10 mouse cellular contexts compared by ENCODE assay signal in genomic region chr14:71530421-71530820, GRCm38 (mm10).
DNase-seq lines count a peak whose midpoint lies in the region; ATAC-seq and TF ChIP-seq lines count a peak whose summit lies in the region.
"Had no signal": no experiment of that assay in that cellular context is flagged by ENCODE, and none has a peak within 500 bp of the region (broad histone marks: within the 10 kb centered on the region; RNA-seq: fewer than 3 reads in every experiment).

No protein-coding gene starts in this region.

- WGBS in intestine, postnatal 0 days = 68% methylated on average over 6 of the region's 6 CpGs
- 63% methylated on average over 6 of the region's 6 CpGs for WGBS in intestine, embryonic 15.5 days
- WGBS in lung, postnatal 0 days = 59% methylated on average over 6 of the region's 6 CpGs
- 51% methylated on average over 6 of the region's 6 CpGs for WGBS in lung, adult 2 months

- H3K27ac ChIP-seq in intestine, postnatal 0 days (ENCODE audit: low read depth, low read length) = no peak overlapping the region
- no peak overlapping the region for H3K27ac ChIP-seq in intestine, embryonic 15.5 days
- H3K27ac ChIP-seq in lung, postnatal 0 days (ENCODE audit: low read length) = no peak overlapping the region
- H3K27ac ChIP-seq: limb, embryonic 15.5 days had no signal

- H3K4me3 ChIP-seq in intestine, postnatal 0 days (ENCODE audit: low read depth, low read length) = no peak overlapping the region
- no peak overlapping the region for H3K4me3 ChIP-seq in intestine, embryonic 15.5 days (replicated peaks)
- H3K4me3 ChIP-seq in lung, postnatal 0 days (ENCODE audit: low read depth, low read length) = no peak overlapping the region
- H3K4me3 ChIP-seq in lung, adult 2 months (replicated peaks; ENCODE audit: extremely low read depth, low read depth, low read length) = no peak overlapping the region
- H3K4me3 ChIP-seq: limb, embryonic 15.5 days had no signal

- no peaks in the 10 kb centered on the region for H3K36me3 ChIP-seq in intestine, postnatal 0 days (ENCODE audit: control insufficient read depth, insufficient read depth)
- H3K36me3 ChIP-seq in intestine, embryonic 15.5 days = no peaks in the 10 kb centered on the region
- no peaks in the 10 kb centered on the region for H3K36me3 ChIP-seq in lung, postnatal 0 days (ENCODE audit: insufficient read depth, low read length)
- H3K36me3 ChIP-seq: G1E; limb, embryonic 15.5 days had no signal

- H3K4me1 ChIP-seq in intestine, postnatal 0 days (replicated peaks; ENCODE audit: control insufficient read depth, insufficient read depth, low read length) = no peaks in the 10 kb centered on the region
- H3K4me1 ChIP-seq in intestine, embryonic 15.5 days (replicated peaks) = no peaks in the 10 kb centered on the region
- H3K4me1 ChIP-seq in lung, postnatal 0 days (ENCODE audit: insufficient read depth, low read depth, low read length) = no peaks in the 10 kb centered on the region
- H3K4me1 ChIP-seq in lung, adult 2 months (ENCODE audit: control insufficient read depth, insufficient read depth, low read length) = no peaks in the 10 kb centered on the region
- H3K4me1 ChIP-seq: limb, embryonic 15.5 days had no signal

- no peak for TF ChIP-seq EP300 in lung, postnatal 0 days (IDR thresholded peaks at IDR 0.05)

- TF ChIP-seq CTCF in intestine, postnatal 0 days (IDR thresholded peaks at IDR 0.05; ENCODE audit: low read depth) = peak; percentile 51
- peak; percentile 42 for TF ChIP-seq CTCF in lung, postnatal 0 days (IDR thresholded peaks at IDR 0.05)
- TF ChIP-seq CTCF in lung, adult 2 months (IDR thresholded peaks at IDR 0.05; ENCODE audit: insufficient read depth, low read length) = no peak

- H3K27me3 ChIP-seq in intestine, postnatal 0 days (replicated peaks; ENCODE audit: control insufficient read depth, insufficient read depth, low read length) = no peaks in the 10 kb centered on the region
- H3K27me3 ChIP-seq in intestine, embryonic 15.5 days (replicated peaks) = no peaks in the 10 kb centered on the region
- H3K27me3 ChIP-seq in lung, postnatal 0 days (replicated peaks; ENCODE audit: insufficient read depth, low read length) = no peaks in the 10 kb centered on the region
- H3K27me3 ChIP-seq: limb, embryonic 15.5 days had no signal

- H3K4me2 ChIP-seq in intestine, postnatal 0 days (replicated peaks; ENCODE audit: low read depth) = no peak overlapping the region
- H3K4me2 ChIP-seq in intestine, embryonic 15.5 days (replicated peaks) = no peak overlapping the region
- H3K4me2 ChIP-seq in lung, postnatal 0 days (replicated peaks; ENCODE audit: low read depth, low read length) = no peak overlapping the region
- H3K4me2 ChIP-seq: limb, embryonic 15.5 days had no signal

- H3K9me3 ChIP-seq in intestine, postnatal 0 days (ENCODE audit: control insufficient read depth) = no peaks in the 10 kb centered on the region
- H3K9me3 ChIP-seq in intestine, embryonic 15.5 days = no peaks in the 10 kb centered on the region
- H3K9me3 ChIP-seq in lung, postnatal 0 days (ENCODE audit: low read length) = no peaks in the 10 kb centered on the region
- H3K9me3 ChIP-seq: limb, embryonic 15.5 days had no signal

- TF ChIP-seq POLR2A in lung, adult 2 months (IDR thresholded peaks at IDR 0.05; ENCODE audit: borderline replicate concordance, extremely low read depth, low read depth, low read length) = no peak

- DNase-seq in cerebellum, adult 9-10 months = peak; percentile 7
- DNase-seq in lung, postnatal 0 days (ENCODE audit: low spot score) = no peak
- no peak for DNase-seq in lung, adult 2 months
- peak; percentile 23 for DNase-seq in mesoderm, embryonic 11.5 days (ENCODE audit: low read depth, low spot score)
- DNase-seq in spleen, adult 18-20 months = no peak

- no peak for ATAC-seq in cerebellum, adult (ENCODE audit: insufficient number of reproducible peaks, low FRiP score, low TSS enrichment)
- no peak for ATAC-seq in intestine, postnatal 0 days
- ATAC-seq in intestine, embryonic 15.5 days = no peak
- ATAC-seq in lung, postnatal 0 days = no peak

- no peak overlapping the region for H3K9ac ChIP-seq in intestine, postnatal 0 days (ENCODE audit: low read depth, low read length)
- H3K9ac ChIP-seq in intestine, embryonic 15.5 days = no peak overlapping the region
- no peak overlapping the region for H3K9ac ChIP-seq in lung, postnatal 0 days (replicated peaks; ENCODE audit: low read depth)
- H3K9ac ChIP-seq: limb, embryonic 15.5 days had no signal

Comparison
In these comparisons a context has a peak if more than half of its experiments do, and no peak if none do; other contexts are left out.
1. DNase-seq: peak in cerebellum, adult 9-10 months (single experiment) and mesoderm, embryonic 11.5 days (single experiment); none in lung, postnatal 0 days (single experiment), lung, adult 2 months (single experiment) and spleen, adult 18-20 months (0 of 2).